Mouse (Mus musculus) brown adipose tissue, adult 24 weeks (tissue): Measurements from ENCODE around the gene Sox9. TPM values are rescaled to one million over a fixed set of nuclear protein-coding genes. Genes with fewer than 3 reads are reported as not detected.

ENCODE experiments used
- H3K27ac ChIP-seq: fragments of 200-500 bp; replicated peaks from 2 replicates; pipeline ENCODE4 v1.5.1; 2012; ENCODE audit warnings: low read depth, mild to moderate bottlenecking, low read length
- H3K4me1 ChIP-seq: fragments of 200-500 bp; 2 replicates; pipeline ENCODE4 v1.6.1; 2012; ENCODE audit warnings: low read length, mixed read lengths; ENCODE audit not compliant: control insufficient read depth, insufficient read depth, insufficient read length
- H3K4me3 ChIP-seq: fragments of 200-500 bp; 2 replicates; pipeline ENCODE4 v1.5.1; 2012; ENCODE audit warnings: low read depth, mild to moderate bottlenecking, low read length, moderate library complexity; ENCODE audit not compliant: insufficient read depth
- polyA plus RNA-seq: library from polyadenylated mRNA; stranded (reverse); fragments of >200 nt; gene quantifications from 2 replicates; pipeline ENCODE4 v1.2.4, GENCODE M21; 2012; ENCODE audit not compliant: missing spikeins, insufficient read depth, insufficient read length

The Sox9 gene
- polyA plus RNA-seq: 0.92 and 0.99 TPM in 2 replicates

GRCm38 (mm10) chr11:112781994-112782356 lies at the start of gene Sox9:
Gene Sox9, plus strand, starts transcription at chr11:112782224.
- Histone ChIP-seq H3K4me1 (peaks cover 3% of the 10 kb centered on the region; the same call in 1 of the 2 replicates), H3K27ac (peak within 1 kb of the TSS; percentile 23), H3K4me3 (peak within 1 kb of the TSS; percentile 63)

GRCm38 (mm10) chr11:112732401-112732800 lies 49.6 kb upstream of the Sox9 start:
- Histone ChIP-seq H3K27ac (no peak overlapping the region), H3K4me1 (no peaks in the 10 kb centered on the region), H3K4me3 (no peak overlapping the region)

- Histone ChIP-seq H3K4me3 (no peak overlapping the region), H3K4me1 (no peaks in the 10 kb centered on the region), H3K27ac (no peak overlapping the region)
These were observed 45.0 kb upstream of the Sox9 start for GRCm38 (mm10) chr11:112737071-112737470.

- Histone ChIP-seq H3K4me3 (no peak overlapping the region), H3K4me1 (no peaks in the 10 kb centered on the region), H3K27ac (no peak overlapping the region)
These were observed 42.3 kb upstream of the Sox9 start for GRCm38 (mm10) chr11:112739681-112740080.

- no peak overlapping the region for H3K4me3 ChIP-seq
- no peak overlapping the region for H3K27ac ChIP-seq
- H3K4me1 ChIP-seq: no peaks in the 10 kb centered on the region
These were observed 25.5 kb upstream of the Sox9 start for GRCm38 (mm10) chr11:112756516-112756915.

GRCm38 (mm10) chr11:112758056-112758455 lies 24.0 kb upstream of the Sox9 start:
- no peaks in the 10 kb centered on the region for H3K4me1 ChIP-seq
- no peak overlapping the region for H3K4me3 ChIP-seq
- H3K27ac ChIP-seq: no peak overlapping the region

GRCm38 (mm10) chr11:112766956-112767355 lies 15.1 kb upstream of the Sox9 start:
- no peaks in the 10 kb centered on the region for H3K4me1 ChIP-seq
- H3K4me3 ChIP-seq: no peak overlapping the region
- H3K27ac ChIP-seq: no peak overlapping the region

- Histone ChIP-seq H3K4me3 (no peak overlapping the region), H3K4me1 (no peaks in the 10 kb centered on the region), H3K27ac (no peak overlapping the region)
These were observed 14.4 kb upstream of the Sox9 start for GRCm38 (mm10) chr11:112767531-112768041.

- no peak overlapping the region for H3K4me3 ChIP-seq
- no peak overlapping the region for H3K27ac ChIP-seq
- H3K4me1 ChIP-seq: no peaks in the 10 kb centered on the region
These were observed 9.2 kb upstream of the Sox9 start for GRCm38 (mm10) chr11:112772791-112773355.

- Histone ChIP-seq H3K4me1 (peaks cover 3% of the 10 kb centered on the region; the same call in 1 of the 2 replicates), H3K27ac (no peak overlapping the region), H3K4me3 (no peak overlapping the region)
These were observed 2.3 kb upstream of the Sox9 start for GRCm38 (mm10) chr11:112779762-112780161.

GRCm38 (mm10) chr11:112780394-112780920 lies 1.6 kb upstream of the Sox9 start:
- H3K27ac ChIP-seq: no peak overlapping the region
- H3K4me3 ChIP-seq: no peak overlapping the region
- peaks cover 3% of the 10 kb centered on the region; the same call in 1 of the 2 replicates for H3K4me1 ChIP-seq

GRCm38 (mm10) chr11:112781035-112781911 lies 751 bp upstream of the Sox9 start:
- Histone ChIP-seq H3K4me1 (peaks cover 3% of the 10 kb centered on the region; the same call in 1 of the 2 replicates), H3K4me3 (peak overlapping the region; percentile 63), H3K27ac (no peak overlapping the region)

- peak overlapping the region; percentile 63 for H3K4me3 ChIP-seq
- peaks cover 3% of the 10 kb centered on the region; the same call in 1 of the 2 replicates for H3K4me1 ChIP-seq
- peak overlapping the region; percentile 23 for H3K27ac ChIP-seq
These were observed 515 bp downstream of the Sox9 start for GRCm38 (mm10) chr11:112782357-112783121.

- Histone ChIP-seq H3K4me3 (peak overlapping the region; percentile 63), H3K27ac (no peak overlapping the region), H3K4me1 (peaks cover 3% of the 10 kb centered on the region; the same call in 1 of the 2 replicates)
These were observed 1.6 kb downstream of the Sox9 start for GRCm38 (mm10) chr11:112783401-112784346.
